Mouse (Mus musculus) bone marrow macrophage, adult 2 months (primary cell): ENCODE results near the gene Apobec4.

Experiments
- CTCF ChIP-seq: IDR thresholded peaks from 2 replicates; pipeline ENCODE4 v1.5.1; 2012; ENCODE audit warnings: low read depth, mild to moderate bottlenecking, low read length, moderate library complexity
- POLR2A ChIP-seq: IDR thresholded peaks from 2 replicates; pipeline ENCODE4 v1.6.1; 2012; ENCODE audit warnings: mild to moderate bottlenecking, low read depth, low read length, borderline replicate concordance

- TF ChIP-seq CTCF, result no peak
- TF ChIP-seq POLR2A, result no peak
These were observed 11.4 kb downstream of the Apobec4 start for GRCm38 (mm10) chr1:152761791-152762190.
